Mouse (Mus musculus): ENCODE results near the gene Ddah2. TPM values are rescaled to one million over a fixed set of nuclear protein-coding genes. Genes with fewer than 3 reads are reported as not detected.

The Ddah2 gene
- polyA plus RNA-seq, 1 experiment from 2014 or later: 222 TPM

- peaks cover 13% of the 10 kb centered on the region for H3K36me3 ChIP-seq (ENCODE audit: control insufficient read depth, insufficient read depth, low read length)
- 21% methylated on average over 11 of the region's 11 CpGs for WGBS
- H3K27ac ChIP-seq (replicated peaks in 1 of 2; ENCODE audit: control insufficient read depth in 1 of 2, insufficient read depth in 1 of 2, low read depth in 2 of 2, low read length in 2 of 2): peak overlapping the region; percentile 99
- H3K9ac ChIP-seq (ENCODE audit: low read length): peak overlapping the region; percentile 44
- ATAC-seq (ENCODE audit: insufficient number of reproducible peaks, insufficient read depth, low FRiP score, low read depth): no peak
- no peaks in the 10 kb centered on the region for H3K9me3 ChIP-seq (ENCODE audit: control insufficient read depth, low read length)
- peaks cover 32 to 61% of the 10 kb centered on the region in 2 experiments for H3K4me1 ChIP-seq (ENCODE audit: control insufficient read depth in 2 of 2, insufficient read depth in 2 of 2, low read length in 2 of 2)
- no peaks in the 10 kb centered on the region for H3K27me3 ChIP-seq (ENCODE audit: control insufficient read depth, insufficient read depth, low read length)
- peak overlapping the region; percentile 75 for H3K4me2 ChIP-seq (ENCODE audit: low read length)
- H3K4me3 ChIP-seq (ENCODE audit: control insufficient read depth in 1 of 2, insufficient read depth in 1 of 2, low read depth in 1 of 2, low read length in 2 of 2): no peak overlapping the region
Observed at GRCm38 (mm10) chr17:35048149-35048931, 10.5 kb upstream of the Ddah2 start.

GRCm38 (mm10) chr17:35048932-35049440 lies 9.8 kb upstream of the Ddah2 start:
- Histone ChIP-seq H3K4me1 (ENCODE audit: control insufficient read depth in 2 of 2, insufficient read depth in 2 of 2, low read length in 2 of 2) (peaks cover 32 to 60% of the 10 kb centered on the region in 2 experiments), H3K4me3 (ENCODE audit: control insufficient read depth in 1 of 2, insufficient read depth in 1 of 2, low read depth in 1 of 2, low read length in 2 of 2) (peak overlapping the region in 1 of 2 experiments; percentile 63; a peak in 1 of 4 replicates), H3K27ac (replicated peaks in 1 of 2; ENCODE audit: control insufficient read depth in 1 of 2, insufficient read depth in 1 of 2, low read depth in 2 of 2, low read length in 2 of 2) (peak overlapping the region; percentile 99), H3K36me3 (ENCODE audit: control insufficient read depth, insufficient read depth, low read length) (peaks cover 19% of the 10 kb centered on the region), H3K9me3 (ENCODE audit: control insufficient read depth, low read length) (no peaks in the 10 kb centered on the region), H3K9ac (ENCODE audit: low read length) (peak overlapping the region; percentile 94; the same call in 1 of the 2 replicates), H3K27me3 (ENCODE audit: control insufficient read depth, insufficient read depth, low read length) (no peaks in the 10 kb centered on the region), H3K4me2 (ENCODE audit: low read length) (peak overlapping the region; percentile 75)
- ATAC-seq (ENCODE audit: insufficient number of reproducible peaks, insufficient read depth, low FRiP score, low read depth): no peak
- 59% methylated on average over 5 of the region's 5 CpGs for WGBS

- WGBS: 1% methylated on average over 11 of the region's 11 CpGs
- peaks cover 32 to 54% of the 10 kb centered on the region in 2 experiments for H3K4me1 ChIP-seq (ENCODE audit: control insufficient read depth in 2 of 2, insufficient read depth in 2 of 2, low read length in 2 of 2)
- peak within 1 kb of the TSS; percentile 55 to 63 for H3K4me3 ChIP-seq (ENCODE audit: control insufficient read depth in 1 of 2, insufficient read depth in 1 of 2, low read depth in 1 of 2, low read length in 2 of 2)
- peak; percentile 24 for ATAC-seq (ENCODE audit: insufficient number of reproducible peaks, insufficient read depth, low FRiP score, low read depth)
- H3K36me3 ChIP-seq (ENCODE audit: control insufficient read depth, insufficient read depth, low read length): peaks cover 25% of the 10 kb centered on the region
- peak within 1 kb of the TSS; percentile 94 for H3K9ac ChIP-seq (ENCODE audit: low read length)
- H3K27me3 ChIP-seq (ENCODE audit: control insufficient read depth, insufficient read depth, low read length): no peaks in the 10 kb centered on the region
- no peaks in the 10 kb centered on the region for H3K9me3 ChIP-seq (ENCODE audit: control insufficient read depth, low read length)
- peak within 1 kb of the TSS; percentile 75 for H3K4me2 ChIP-seq (ENCODE audit: low read length)
- peak within 1 kb of the TSS; percentile 99 for H3K27ac ChIP-seq (replicated peaks in 1 of 2; ENCODE audit: control insufficient read depth in 1 of 2, insufficient read depth in 1 of 2, low read depth in 2 of 2, low read length in 2 of 2)
Observed at GRCm38 (mm10) chr17:35049561-35050016, 9.2 kb upstream of the Ddah2 start, which contains the start of gene Clic1. TSS of gene Clic1 (plus strand) at chr17:35049966.

- WGBS: under 1% methylated on average over 27 of the region's 27 CpGs
- peak; percentile 11 for ATAC-seq (ENCODE audit: insufficient number of reproducible peaks, insufficient read depth, low FRiP score, low read depth)
- H3K4me1 ChIP-seq (ENCODE audit: control insufficient read depth in 2 of 2, insufficient read depth in 2 of 2, low read length in 2 of 2): peaks cover 28 to 48% of the 10 kb centered on the region in 2 experiments
Observed at GRCm38 (mm10) chr17:35050126-35050750, 8.6 kb upstream of the Ddah2 start.

GRCm38 (mm10) chr17:35051156-35052086 lies 7.4 kb upstream of the Ddah2 start:
- H3K27ac ChIP-seq (replicated peaks in 1 of 2; ENCODE audit: control insufficient read depth in 1 of 2, insufficient read depth in 1 of 2, low read depth in 2 of 2, low read length in 2 of 2): peak overlapping the region; percentile 99
- ATAC-seq (ENCODE audit: insufficient number of reproducible peaks, insufficient read depth, low FRiP score, low read depth): peak; percentile 78
- under 1% methylated on average over 21 of the region's 21 CpGs for WGBS
- peak overlapping the region; percentile 55 to 63 for H3K4me3 ChIP-seq (ENCODE audit: control insufficient read depth in 1 of 2, insufficient read depth in 1 of 2, low read depth in 1 of 2, low read length in 2 of 2)
- H3K4me1 ChIP-seq (ENCODE audit: control insufficient read depth in 2 of 2, insufficient read depth in 2 of 2, low read length in 2 of 2): peaks cover 23 to 38% of the 10 kb centered on the region in 2 experiments
- peak overlapping the region; percentile 75 for H3K4me2 ChIP-seq (ENCODE audit: low read length)
- H3K27me3 ChIP-seq (ENCODE audit: control insufficient read depth, insufficient read depth, low read length): no peaks in the 10 kb centered on the region
- peaks cover 43% of the 10 kb centered on the region for H3K36me3 ChIP-seq (ENCODE audit: control insufficient read depth, insufficient read depth, low read length)
- H3K9ac ChIP-seq (ENCODE audit: low read length): peak overlapping the region; percentile 94
- no peaks in the 10 kb centered on the region for H3K9me3 ChIP-seq (ENCODE audit: control insufficient read depth, low read length)

More at GRCm38 (mm10) chr17:35050126-35050750, 8.6 kb upstream of the Ddah2 start:
- Histone ChIP-seq H3K9ac (ENCODE audit: low read length) (peak overlapping the region; percentile 94), H3K36me3 (ENCODE audit: control insufficient read depth, insufficient read depth, low read length) (peaks cover 31% of the 10 kb centered on the region), H3K9me3 (ENCODE audit: control insufficient read depth, low read length) (no peaks in the 10 kb centered on the region), H3K27me3 (ENCODE audit: control insufficient read depth, insufficient read depth, low read length) (no peaks in the 10 kb centered on the region), H3K4me3 (ENCODE audit: control insufficient read depth in 1 of 2, insufficient read depth in 1 of 2, low read depth in 1 of 2, low read length in 2 of 2) (peak overlapping the region; percentile 55 to 63), H3K27ac (replicated peaks in 1 of 2; ENCODE audit: control insufficient read depth in 1 of 2, insufficient read depth in 1 of 2, low read depth in 2 of 2, low read length in 2 of 2) (peak overlapping the region; percentile 99), H3K4me2 (ENCODE audit: low read length) (peak overlapping the region; percentile 75)

GRCm38 (mm10) chr17:35052271-35052798 lies 6.5 kb upstream of the Ddah2 start:
- 57% methylated on average over 12 of the region's 12 CpGs for WGBS
- H3K9me3 ChIP-seq (ENCODE audit: control insufficient read depth, low read length): no peaks in the 10 kb centered on the region
- H3K4me2 ChIP-seq (ENCODE audit: low read length): peak overlapping the region; percentile 75
- H3K9ac ChIP-seq (ENCODE audit: low read length): peak overlapping the region; percentile 94
- H3K36me3 ChIP-seq (ENCODE audit: control insufficient read depth, insufficient read depth, low read length): peaks cover 52% of the 10 kb centered on the region
- H3K4me1 ChIP-seq (ENCODE audit: control insufficient read depth in 2 of 2, insufficient read depth in 2 of 2, low read length in 2 of 2): peaks cover 23 to 33% of the 10 kb centered on the region in 2 experiments
- no peak for ATAC-seq (ENCODE audit: insufficient number of reproducible peaks, insufficient read depth, low FRiP score, low read depth)
- H3K27ac ChIP-seq (replicated peaks in 1 of 2; ENCODE audit: control insufficient read depth in 1 of 2, insufficient read depth in 1 of 2, low read depth in 2 of 2, low read length in 2 of 2): peak overlapping the region; percentile 99
- H3K27me3 ChIP-seq (ENCODE audit: control insufficient read depth, insufficient read depth, low read length): no peaks in the 10 kb centered on the region
- H3K4me3 ChIP-seq (ENCODE audit: control insufficient read depth in 1 of 2, insufficient read depth in 1 of 2, low read depth in 1 of 2, low read length in 2 of 2): peak overlapping the region; percentile 55 to 63
